Mouse (Mus musculus): ENCODE results near the gene Zfp128. TPM values are rescaled to one million over a fixed set of nuclear protein-coding genes. Genes with fewer than 3 reads are reported as not detected.
"Not testable (repeated sequence)": the region's sequence is repeated elsewhere in the genome, so short reads cannot be mapped to it uniquely, and the experiment has no call there.

Zfp128 gene
- 1 to 10 TPM; 3.6 to 4.8 TPM for total RNA-seq (2021)

DNA sequence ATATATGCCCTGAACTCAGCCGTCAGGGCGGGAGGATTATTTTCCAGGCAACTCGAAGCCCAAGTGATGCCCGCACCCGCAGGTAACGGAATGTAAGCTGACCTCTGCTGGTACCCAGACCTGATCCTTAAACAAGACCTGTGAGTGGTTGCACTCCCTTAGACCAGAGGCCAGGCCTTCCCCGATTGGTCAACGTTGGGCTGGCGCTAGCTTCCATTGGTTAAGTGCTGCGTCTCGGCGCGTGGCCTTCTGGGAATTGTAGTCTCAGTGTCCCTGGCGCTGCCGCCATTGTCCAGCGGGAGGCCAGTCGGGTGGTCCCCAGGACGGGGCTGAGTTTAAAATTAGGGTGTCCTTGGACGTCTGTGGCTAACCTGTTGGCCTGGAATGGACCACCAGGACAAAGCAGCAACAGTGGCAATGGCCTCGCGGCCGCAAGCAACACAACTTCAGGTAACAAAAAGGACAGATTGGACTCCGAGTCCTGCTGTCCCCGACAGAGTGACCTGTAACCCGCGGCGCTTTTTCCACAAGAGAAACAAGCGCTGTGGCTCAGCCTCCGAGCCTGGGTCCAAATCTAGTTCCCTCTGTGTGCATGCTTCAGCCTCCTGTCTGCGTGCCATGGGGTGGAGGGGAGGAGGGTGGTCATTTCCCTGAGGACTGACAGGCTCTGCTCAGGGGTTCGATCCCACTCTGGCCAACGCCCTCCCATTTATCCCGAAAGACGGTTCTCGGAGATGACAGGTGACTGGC lies at the start of gene Zfp128:
TSS of gene Zfp128 (plus strand) at position 267 of the 750 bp plus-strand sequence.
- DNase-seq: peak; percentile 96 to 97
- intact Hi-C loops (cut with DNase I): loop anchor here (2.0 to 10.0 kb wide), 3 partner anchors 46 to 394 kb away; partner anchors contain the start of genes Lig1, Zfp110, Zscan18 and Zswim9

GRCm38 (mm10) chr7:12834162-12835120 lies 46.5 kb upstream of the Zfp128 start, which contains the start of gene Zfp110:
Zfp110 (plus strand) TSS chr7:12834761.
- DNase-seq: peak; percentile 94 to 95
- intact Hi-C loops (cut with DNase I): loop anchor here (2.0 to 5.0 kb wide), 3 partner anchors 16 to 342 kb away; partner anchors contain the start of genes Zfp128 and Zfp329

GRCm38 (mm10) chr7:12835193-12835671 lies 45.7 kb upstream of the Zfp128 start:
- intact Hi-C loops (cut with DNase I): loop anchor here (2.0 to 5.0 kb wide), 3 partner anchors 16 to 343 kb away; partner anchors contain the start of genes Zfp128 and Zfp329
- peak; percentile 34 to 53 for DNase-seq

GRCm38 (mm10) chr7:12835779-12836178 lies 45.2 kb upstream of the Zfp128 start:
- DNase-seq: no peak
- intact Hi-C loops (cut with DNase I): loop anchor here (2.0 to 5.0 kb wide), 3 partner anchors 17 to 343 kb away; partner anchors contain the start of genes Zfp128 and Zfp329

DNA sequence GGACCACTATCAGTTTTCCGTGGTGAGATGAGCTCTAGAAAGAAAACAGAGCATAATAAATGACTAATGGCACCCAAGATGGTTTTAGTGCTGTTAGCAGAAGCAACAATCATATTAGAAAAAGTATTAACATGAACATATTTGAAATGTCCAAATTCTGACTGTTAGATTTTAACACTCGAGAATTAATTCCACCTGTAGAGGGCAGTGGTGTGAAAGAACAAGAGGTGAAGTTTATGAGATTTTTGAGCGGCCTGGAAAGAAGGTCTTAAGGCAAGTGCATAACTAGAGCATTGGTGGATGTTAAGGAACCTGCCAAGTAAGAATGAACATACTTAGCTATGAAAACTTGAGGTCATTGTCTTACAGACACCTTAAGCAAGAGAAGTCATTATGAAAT lies 6.7 kb upstream of the Zfp128 start:
- intact Hi-C loops (cut with DNase I): no loop called here
- DNase-seq: peak; percentile 14 to 54

- no peak for DNase-seq
- intact Hi-C loops (cut with DNase I): loop anchor here (2.0 to 10.0 kb wide), 3 partner anchors 45 to 395 kb away; partner anchors contain the start of genes Lig1, Zfp110, Zscan18 and Zswim9
Observed at GRCm38 (mm10) chr7:12880036-12880435, 941 bp upstream of the Zfp128 start.

DNA sequence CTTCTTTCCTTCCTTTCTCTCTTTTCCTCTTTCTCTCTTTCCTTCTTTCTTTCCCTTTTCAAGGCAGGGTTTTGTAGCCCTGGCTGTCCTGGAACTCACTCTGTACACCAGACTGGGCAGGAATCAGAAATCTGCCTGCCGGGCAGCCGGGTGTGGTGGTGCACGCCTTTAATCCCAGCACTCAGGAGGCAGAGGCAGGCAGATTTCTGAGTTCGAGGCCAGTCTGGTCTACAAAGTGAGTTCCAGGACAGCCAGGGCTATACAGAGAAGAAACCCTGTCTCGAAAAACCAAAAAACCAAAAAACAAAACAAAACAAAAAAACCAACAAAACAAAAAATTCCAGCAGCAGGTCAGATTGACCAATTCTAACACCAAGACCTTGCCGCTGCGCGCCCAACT lies 480 bp upstream of the Zfp128 start:
- not testable (repeated sequence) for DNase-seq
- intact Hi-C loops (cut with DNase I): loop anchor here (2.0 to 10.0 kb wide), 3 partner anchors 46 to 394 kb away; partner anchors contain the start of genes Lig1, Zfp110, Zscan18 and Zswim9

- intact Hi-C loops (cut with DNase I): loop anchor here (10.0 kb wide), 1 partner anchor 388 kb away; the partner anchor contains the start of genes Lig1 and Zswim9
- no peak for DNase-seq
Observed at GRCm38 (mm10) chr7:12886563-12887266, 5.7 kb downstream of the Zfp128 start.

DNA sequence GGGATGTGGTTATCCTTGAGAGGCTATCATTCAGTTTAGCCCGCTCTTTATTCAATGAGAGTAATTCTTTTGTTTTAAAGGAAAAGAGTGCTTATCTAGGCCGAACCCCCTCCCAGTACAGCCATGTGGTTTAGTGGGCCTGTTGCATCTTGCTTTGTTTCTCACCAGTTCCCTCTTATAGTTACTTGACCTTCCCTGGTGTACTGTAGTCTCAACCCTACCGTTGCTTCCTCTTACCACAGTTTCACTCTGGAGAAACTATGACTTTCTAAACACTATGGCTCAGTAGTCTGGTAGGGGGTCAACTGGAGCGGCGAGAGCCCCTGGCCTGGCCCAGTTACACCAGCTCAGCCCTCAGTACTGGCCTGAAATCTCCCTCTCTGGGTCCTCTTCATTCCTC lies 6.6 kb downstream of the Zfp128 start:
- intact Hi-C loops (cut with DNase I): loop anchor here (10.0 kb wide), 1 partner anchor 387 kb away; the partner anchor contains the start of genes Lig1 and Zswim9
- DNase-seq: no peak

DNA sequence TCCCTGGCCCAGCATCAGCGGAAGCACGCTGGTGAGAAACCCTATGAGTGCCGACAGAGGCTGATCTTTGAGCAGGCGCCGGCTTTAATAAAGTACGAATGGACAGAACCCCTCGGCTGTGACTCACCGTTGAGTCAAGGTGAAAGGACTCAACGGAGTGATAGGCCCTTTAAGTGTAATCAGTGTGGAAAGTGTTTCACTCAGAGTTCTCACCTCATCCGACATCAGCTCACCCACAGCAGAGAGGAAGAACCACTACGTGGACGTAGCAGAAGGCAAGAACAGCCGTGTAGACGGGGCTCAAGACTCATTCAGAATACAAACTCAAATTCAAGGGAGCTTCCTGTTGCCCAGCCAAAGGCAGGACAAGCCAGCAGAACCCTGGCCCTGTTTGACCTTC lies 10.0 kb downstream of the Zfp128 start:
- no peak for DNase-seq
- intact Hi-C loops (cut with DNase I): loop anchor here (10.0 kb wide), 1 partner anchor 416 kb away; the partner anchor contains the start of gene Zfp606

- intact Hi-C loops (cut with DNase I): loop anchor here (10.0 kb wide), 1 partner anchor 417 kb away; the partner anchor contains the start of gene Zfp606
- no peak for DNase-seq
Observed at GRCm38 (mm10) chr7:12891334-12891733, 10.4 kb downstream of the Zfp128 start.

DNA sequence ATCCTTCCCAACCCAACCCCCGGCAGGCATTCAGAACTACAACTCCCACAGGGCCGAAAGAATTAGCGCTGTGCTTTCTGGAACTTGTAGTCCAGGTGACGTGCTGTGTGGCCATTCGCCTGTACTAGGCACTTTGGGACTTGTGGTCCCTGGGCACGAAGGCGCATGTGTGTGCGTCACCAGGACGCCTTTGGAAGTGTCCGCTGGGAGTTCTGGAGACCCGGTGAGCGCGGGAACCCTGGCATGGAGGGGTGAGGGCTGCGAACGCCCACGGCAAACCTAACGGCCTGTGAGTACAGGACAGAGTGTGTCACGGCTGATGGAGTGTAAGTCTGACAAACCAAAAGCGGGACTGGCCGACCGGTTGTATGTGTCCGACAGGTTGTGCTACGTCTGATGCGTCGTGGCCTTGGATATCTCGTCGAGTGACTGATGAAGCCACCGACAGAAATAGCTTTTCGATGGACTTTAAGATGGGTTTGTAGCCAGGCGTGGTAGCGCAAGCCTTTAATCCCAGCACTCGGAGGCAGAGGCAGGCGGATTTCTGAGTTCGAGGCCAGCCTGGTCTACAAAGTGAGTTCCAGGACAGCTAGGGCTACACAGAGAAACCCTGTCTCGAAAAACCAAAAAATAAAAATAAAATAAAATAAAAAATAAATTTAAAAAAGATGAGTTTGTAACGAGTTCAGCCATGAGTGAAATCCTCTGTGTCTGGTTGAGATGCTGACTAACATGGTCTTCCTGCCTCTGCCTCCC lies 16.9 kb downstream of the Zfp128 start, which contains the start of gene Zscan22:
TSS of gene Zscan22 (plus strand) at position 161 of the 756 bp plus-strand sequence.
- intact Hi-C loops (cut with DNase I): loop anchor here (2.0 to 10.0 kb wide), 2 partner anchors 15 to 423 kb away; partner anchors contain the start of gene Zfp606
- DNase-seq: peak; percentile 96

- DNase-seq: no peak
- intact Hi-C loops (cut with DNase I): no loop called here
Observed at GRCm38 (mm10) chr7:12901517-12901916, 20.5 kb downstream of the Zfp128 start.

DNA sequence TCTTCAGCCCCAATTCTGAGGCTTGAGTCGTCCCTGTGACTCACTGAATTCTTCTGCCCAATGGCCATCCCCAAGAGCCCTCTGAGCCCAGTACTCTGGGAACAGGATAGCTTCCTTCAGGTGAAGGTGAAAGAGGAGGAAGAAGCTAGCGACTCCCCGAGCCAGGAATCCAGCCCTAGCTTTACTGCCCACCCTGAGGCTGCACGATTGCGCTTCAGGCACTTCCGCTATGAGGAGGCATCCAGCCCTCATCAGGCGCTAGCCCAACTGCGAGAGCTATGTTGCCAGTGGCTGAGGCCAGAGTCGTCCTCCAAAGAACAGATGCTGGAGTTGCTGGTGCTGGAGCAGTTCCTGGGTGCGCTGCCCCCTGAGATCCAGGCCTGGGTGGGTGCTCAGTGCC lies 22.6 kb downstream of the Zfp128 start:
- intact Hi-C loops (cut with DNase I): no loop called here
- DNase-seq: no peak

GRCm38 (mm10) chr7:12905146-12905545 lies 24.2 kb downstream of the Zfp128 start:
- no peak for DNase-seq
- intact Hi-C loops (cut with DNase I): no loop called here

- DNase-seq: peak; percentile 78 to 87
- intact Hi-C loops (cut with DNase I): no loop called here
Observed at GRCm38 (mm10) chr7:12909498-12909962, 28.6 kb downstream of the Zfp128 start.

DNA sequence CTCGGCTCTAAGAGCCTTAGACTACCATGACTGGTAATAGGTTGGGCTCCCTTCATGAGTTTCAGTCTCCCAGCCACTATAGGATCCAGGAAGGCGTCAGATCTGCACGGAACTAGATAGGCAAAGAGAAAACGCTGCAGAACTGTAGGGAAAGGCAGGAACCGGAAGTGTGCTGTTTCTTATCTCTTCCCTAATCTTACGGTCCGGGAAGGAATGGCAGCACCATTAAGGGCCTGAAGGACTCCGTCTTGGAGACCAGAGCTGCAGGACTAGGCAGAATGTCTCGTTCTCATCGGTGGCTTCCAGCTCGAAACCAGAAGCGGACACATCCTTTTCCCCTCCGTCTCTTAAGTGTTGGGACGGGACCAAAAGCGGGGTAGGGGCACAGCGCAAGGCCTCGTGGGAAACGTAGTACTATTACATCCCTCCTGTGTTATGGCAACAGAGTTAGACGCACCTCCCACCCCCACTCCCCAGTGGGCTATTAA lies 29.2 kb downstream of the Zfp128 start:
- intact Hi-C loops (cut with DNase I): loop anchor here (1.0 kb wide), 1 partner anchor 99 kb away; no protein-coding TSS in a partner anchor
- peak; percentile 69 to 77 for DNase-seq

DNA sequence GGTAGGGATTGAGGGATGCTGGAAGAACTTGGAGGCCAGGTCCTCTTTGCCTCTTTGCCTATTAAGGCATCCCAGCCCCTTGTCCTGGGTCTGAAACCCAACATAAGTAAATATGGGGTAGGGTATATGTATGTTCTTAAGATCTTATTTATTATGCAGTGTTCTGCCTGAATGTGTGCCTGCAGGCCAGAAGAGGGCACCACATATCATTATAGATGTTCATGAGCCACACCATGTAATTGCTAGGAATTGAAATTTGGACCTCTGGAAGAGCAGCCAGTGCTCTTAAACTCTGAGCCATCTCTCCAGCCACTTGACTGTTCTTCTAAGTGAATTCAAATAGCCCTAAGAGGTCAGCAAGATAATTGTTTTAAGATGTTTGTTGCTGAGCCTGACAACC lies 32.6 kb downstream of the Zfp128 start:
- DNase-seq: peak in 1 of 2 experiments; percentile 35
- intact Hi-C loops (cut with DNase I): loop anchor here (1.0 kb wide), 1 partner anchor 133 kb away; no protein-coding TSS in a partner anchor
